Mouse (Mus musculus) E14TG2a.4 (cell line): Measurements from ENCODE around the gene Adgrg5.

Experiments
- CTCF ChIP-seq: conservative IDR thresholded peaks from 2 replicates; pipeline ENCODE4 v1.5.1; 2014; ENCODE audit warnings: low read length
- NANOG ChIP-seq: IDR thresholded peaks from 2 replicates; pipeline ENCODE4 v1.6.1; 2014; ENCODE audit warnings: borderline replicate concordance, low read length, mixed read lengths
- POU5F1 ChIP-seq: IDR thresholded peaks from 2 replicates; pipeline ENCODE4 v1.6.1; 2014; ENCODE audit warnings: low read length, borderline replicate concordance

GRCm38 (mm10) chr8:94992010-94992409, 68.5 kb downstream of the Adgrg5 start:
- no peak for TF ChIP-seq CTCF
- no peak for TF ChIP-seq NANOG
- TF ChIP-seq POU5F1 = no peak
